17 mouse cellular contexts compared by ENCODE assay signal in genomic region chr8:105433511-105433910, GRCm38 (mm10). TPM values are rescaled to one million over a fixed set of nuclear protein-coding genes. Genes with fewer than 3 reads are reported as not detected.
DNase-seq lines count a peak whose midpoint lies in the region; ATAC-seq and TF ChIP-seq lines count a peak whose summit lies in the region.
"Had no signal": no experiment of that assay in that cellular context is flagged by ENCODE, and none has a peak within 500 bp of the region (broad histone marks: within the 10 kb centered on the region; RNA-seq: fewer than 3 reads in every experiment).

No protein-coding gene starts in this region.

- no peak for TF ChIP-seq POLR2A in thymus, adult 2 months (IDR thresholded peaks at IDR 0.05; ENCODE audit: control insufficient read depth, extremely low read depth, insufficient read depth, low read length, poor library complexity)

- no peaks in the 10 kb centered on the region for H3K9me3 ChIP-seq in heart, embryonic 10.5 days
- H3K9me3 ChIP-seq in hindbrain, embryonic 14.5 days (ENCODE audit: control insufficient read depth, low read length) = no peaks in the 10 kb centered on the region
- no peaks in the 10 kb centered on the region for H3K9me3 ChIP-seq in midbrain, postnatal 0 days (ENCODE audit: low read length)
- H3K9me3 ChIP-seq: embryonic facial prominence, embryonic 15.5 days; heart, embryonic 13.5 days; limb, embryonic 13.5 days had no signal

- no peak overlapping the region for H3K27ac ChIP-seq in heart, embryonic 10.5 days
- H3K27ac ChIP-seq in thymus, adult 2 months (ENCODE audit: control insufficient read depth, insufficient read depth, low read length) = 0 out of 2 replicates have a peak overlapping the region, but pooled peaks have one; percentile 5
- H3K27ac ChIP-seq in hindbrain, embryonic 14.5 days = 0 out of 2 replicates have a peak overlapping the region, but pooled peaks have one; percentile 17
- 0 out of 2 replicates have a peak overlapping the region, but pooled peaks have one; percentile 1 for H3K27ac ChIP-seq in midbrain, postnatal 0 days (ENCODE audit: low read depth, low read length)
- H3K27ac ChIP-seq: embryonic facial prominence, embryonic 15.5 days; heart, embryonic 13.5 days; limb, embryonic 13.5 days; stomach, postnatal 0 days had no signal

- peak; percentile 95 for DNase-seq in heart, adult 11 months
- DNase-seq in heart, embryonic 10.5 days (ENCODE audit: low spot score) = no peak
- DNase-seq in thymus, adult 2 months = no peak
- no peak for DNase-seq in thymus, postnatal 36 days
- DNase-seq in hindbrain, embryonic 14.5 days (ENCODE audit: low spot score) = no peak
- peak; percentile 45 for DNase-seq in midbrain, postnatal 0 days (ENCODE audit: low spot score)
- DNase-seq in right cerebral cortex, postnatal 4 days = no peak
- no peak for DNase-seq in B cell, adult 2 months
- DNase-seq: cerebellum, postnatal 14 days; kidney, postnatal 36 days; lung, embryonic 14.5 days had no signal

- ATAC-seq in hindbrain, embryonic 14.5 days (ENCODE audit: low FRiP score) = no peak
- no peak for ATAC-seq in midbrain, postnatal 0 days (ENCODE audit: low FRiP score)
- ATAC-seq: intestine, embryonic 16.5 days had no signal

- H3K4me1 ChIP-seq in heart, embryonic 10.5 days = peaks cover 4% of the 10 kb centered on the region; the same call in 1 of the 2 replicates
- H3K4me1 ChIP-seq in thymus, adult 2 months (replicated peaks; ENCODE audit: control insufficient read depth, insufficient read depth, low read length) = peaks cover 13% of the 10 kb centered on the region
- peaks cover 20% of the 10 kb centered on the region for H3K4me1 ChIP-seq in hindbrain, embryonic 14.5 days (replicated peaks; ENCODE audit: control insufficient read depth, insufficient read depth, low read length)
- peaks cover 7% of the 10 kb centered on the region; the same call in 1 of the 2 replicates for H3K4me1 ChIP-seq in midbrain, postnatal 0 days (ENCODE audit: insufficient read depth, low read length)
- H3K4me1 ChIP-seq: limb, embryonic 13.5 days had no signal

- no peak overlapping the region for H3K4me3 ChIP-seq in heart, embryonic 10.5 days
- no peak overlapping the region for H3K4me3 ChIP-seq in thymus, adult 2 months (ENCODE audit: control insufficient read depth, insufficient read depth, low read length)
- H3K4me3 ChIP-seq in hindbrain, embryonic 14.5 days (replicated peaks; ENCODE audit: low read length) = no peak overlapping the region
- H3K4me3 ChIP-seq in midbrain, postnatal 0 days (ENCODE audit: low read depth, low read length) = no peak overlapping the region
- H3K4me3 ChIP-seq: embryonic facial prominence, embryonic 15.5 days; heart, embryonic 13.5 days; limb, embryonic 13.5 days had no signal

- TF ChIP-seq CTCF in thymus, adult 2 months (IDR thresholded peaks at IDR 0.05; ENCODE audit: borderline replicate concordance, control insufficient read depth, extremely low read depth, insufficient read depth, low read length, poor library complexity) = no peak
- TF ChIP-seq CTCF in midbrain, postnatal 0 days (IDR thresholded peaks at IDR 0.05) = no peak

- H3K36me3 ChIP-seq in heart, embryonic 10.5 days = no peaks in the 10 kb centered on the region
- H3K36me3 ChIP-seq in thymus, adult 2 months (ENCODE audit: control insufficient read depth, insufficient read depth, low read length) = no peaks in the 10 kb centered on the region
- H3K36me3 ChIP-seq in hindbrain, embryonic 14.5 days (replicated peaks; ENCODE audit: control insufficient read depth, insufficient read depth) = no peaks in the 10 kb centered on the region
- no peaks in the 10 kb centered on the region for H3K36me3 ChIP-seq in midbrain, postnatal 0 days (ENCODE audit: insufficient read depth, low read length)
- H3K36me3 ChIP-seq: embryonic facial prominence, embryonic 15.5 days; heart, embryonic 13.5 days; limb, embryonic 13.5 days had no signal

- 54% methylated on average over 5 of the region's 5 CpGs for WGBS in heart, embryonic 10.5 days
- 83% methylated on average over 5 of the region's 5 CpGs for WGBS in thymus, adult 2 months
- WGBS in hindbrain, embryonic 14.5 days = 25% methylated on average over 5 of the region's 5 CpGs
- 22% methylated on average over 5 of the region's 5 CpGs for WGBS in midbrain, postnatal 0 days

- no peak overlapping the region for H3K9ac ChIP-seq in hindbrain, embryonic 14.5 days
- H3K9ac ChIP-seq in midbrain, postnatal 0 days (replicated peaks; ENCODE audit: low read length, poor library complexity, severe bottlenecking) = no peak overlapping the region
- H3K9ac ChIP-seq: embryonic facial prominence, embryonic 15.5 days; heart, embryonic 13.5 days; limb, embryonic 13.5 days; lung, embryonic 14.5 days had no signal

- no peak overlapping the region for H3K4me2 ChIP-seq in hindbrain, embryonic 14.5 days (replicated peaks)
- H3K4me2 ChIP-seq in midbrain, postnatal 0 days (ENCODE audit: low read depth, low read length, poor library complexity, severe bottlenecking) = no peak overlapping the region
- H3K4me2 ChIP-seq: embryonic facial prominence, embryonic 15.5 days; heart, embryonic 13.5 days; limb, embryonic 13.5 days; lung, embryonic 14.5 days had no signal

- H3K27me3 ChIP-seq in heart, embryonic 10.5 days (ENCODE audit: insufficient read depth, poor library complexity, severe bottlenecking) = peaks cover 3% of the 10 kb centered on the region; the same call in 1 of the 2 replicates
- H3K27me3 ChIP-seq in thymus, adult 2 months (ENCODE audit: control insufficient read depth, insufficient read depth, low read length) = no peaks in the 10 kb centered on the region
- H3K27me3 ChIP-seq in hindbrain, embryonic 14.5 days (ENCODE audit: control insufficient read depth, insufficient read depth, low read length) = no peaks in the 10 kb centered on the region
- no peaks in the 10 kb centered on the region for H3K27me3 ChIP-seq in midbrain, postnatal 0 days (ENCODE audit: insufficient read depth, low read length)
- H3K27me3 ChIP-seq: embryonic facial prominence, embryonic 15.5 days had no signal

RNA-seq across cellular contexts. Expression of gene Lrrc36, which starts 20.1 kb away (rescaled TPM):
- 0.09 TPM in 1 of 2 replicates, not detected in the other for polyA plus RNA-seq in heart, embryonic 10.5 days (2016; fragmentation: Nextera tagmentation; extraction: Ambion mirVana)
- polyA plus RNA-seq in thymus, adult 2 months (2012; rRNA removed) = 0.24 and 0.34 TPM in 2 replicates
- 0.44 and 0.78 TPM in 2 replicates for polyA plus RNA-seq in hindbrain, embryonic 14.5 days (2014; fragmentation: Nextera tagmentation; extraction: Ambion mirVana)
- total RNA-seq in midbrain, postnatal 0 days (2014; rRNA removed) = 0.28 and 0.93 TPM in 2 replicates
- polyA plus RNA-seq in midbrain, postnatal 0 days (2015; fragmentation: Nextera tagmentation; extraction: Ambion mirVana) = 0.86 and 0.99 TPM in 2 replicates

RNA-seq across cellular contexts. Expression of gene Kctd19, which starts 20.2 kb away (rescaled TPM):
- polyA plus RNA-seq in heart, embryonic 10.5 days (2016; fragmentation: Nextera tagmentation; extraction: Ambion mirVana) = not detected in 2 replicates
- polyA plus RNA-seq in thymus, adult 2 months (2012; rRNA removed) = 0.07 TPM in 1 of 2 replicates, not detected in the other
- polyA plus RNA-seq in hindbrain, embryonic 14.5 days (2014; fragmentation: Nextera tagmentation; extraction: Ambion mirVana) = 0.10 TPM in 1 of 2 replicates, not detected in the other
- total RNA-seq in midbrain, postnatal 0 days (2014; rRNA removed) = 0.09 and 0.16 TPM in 2 replicates
- polyA plus RNA-seq in midbrain, postnatal 0 days (2015; fragmentation: Nextera tagmentation; extraction: Ambion mirVana) = 0.27 TPM in 2 replicates
- total RNA-seq: left cerebral cortex, adult 18-20 months had no signal
- polyA plus RNA-seq: embryonic facial prominence, embryonic 15.5 days; heart, embryonic 13.5 days; intestine, embryonic 16.5 days; limb, embryonic 13.5 days; stomach, postnatal 0 days had no signal

RNA-seq across cellular contexts. Expression of gene Tppp3, which starts 37.8 kb away (rescaled TPM):
- 25.5 and 28.4 TPM in 2 replicates for polyA plus RNA-seq in heart, embryonic 10.5 days (2016; fragmentation: Nextera tagmentation; extraction: Ambion mirVana)
- polyA plus RNA-seq in thymus, adult 2 months (2012; rRNA removed) = 14.6 and 27.8 TPM in 2 replicates
- 204 and 207 TPM in 2 replicates for polyA plus RNA-seq in hindbrain, embryonic 14.5 days (2014; fragmentation: Nextera tagmentation; extraction: Ambion mirVana)
- total RNA-seq in midbrain, postnatal 0 days (2014; rRNA removed) = 75.0 and 82.8 TPM in 2 replicates
- polyA plus RNA-seq in midbrain, postnatal 0 days (2015; fragmentation: Nextera tagmentation; extraction: Ambion mirVana) = 159 and 164 TPM in 2 replicates

Comparison
In these comparisons a context has a peak if more than half of its experiments do, and no peak if none do; other contexts are left out.
1. DNase-seq: peak in heart, adult 11 months (single experiment) and midbrain, postnatal 0 days (single experiment); none in heart, embryonic 10.5 days (single experiment), thymus, adult 2 months (single experiment), thymus, postnatal 36 days (0 of 2), hindbrain, embryonic 14.5 days (single experiment), right cerebral cortex, postnatal 4 days (single experiment) and B cell, adult 2 months (0 of 2).